11 mouse cellular contexts compared by ENCODE assay signal in genomic region chr9:10226013-10226412, GRCm38 (mm10).
A peak's percentile ranks its signal among the peaks of the same experiment; 100 is the strongest.
DNase-seq lines count a peak whose midpoint lies in the region; ATAC-seq and TF ChIP-seq lines count a peak whose summit lies in the region.
"Had no signal": no experiment of that assay in that cellular context is flagged by ENCODE, and none has a peak within 500 bp of the region (broad histone marks: within the 10 kb centered on the region; RNA-seq: fewer than 3 reads in every experiment).

No protein-coding gene starts in this region.

- H3K9ac ChIP-seq in forebrain, embryonic 14.5 days (ENCODE audit: low read length), result no peak overlapping the region
- H3K9ac ChIP-seq in forebrain, embryonic 12.5 days, result no peak overlapping the region
- no peak overlapping the region for H3K9ac ChIP-seq in neural tube, embryonic 14.5 days (replicated peaks; ENCODE audit: low read depth, low read length)
- no peak overlapping the region for H3K9ac ChIP-seq in neural tube, embryonic 15.5 days (replicated peaks)
- H3K9ac ChIP-seq in forebrain, postnatal 0 days, result no peak overlapping the region
- no peak overlapping the region for H3K9ac ChIP-seq in kidney, embryonic 16.5 days (replicated peaks; ENCODE audit: low read length)
- H3K9ac ChIP-seq: intestine, embryonic 15.5 days; liver, embryonic 15.5 days had no signal

- ATAC-seq in forebrain, embryonic 14.5 days, result peak; percentile 79
- no peak for ATAC-seq in forebrain, embryonic 12.5 days (ENCODE audit: low FRiP score)
- ATAC-seq in neural tube, embryonic 14.5 days (ENCODE audit: low read depth), result peak; percentile 56
- no peak for ATAC-seq in neural tube, embryonic 15.5 days (ENCODE audit: low FRiP score)
- peak; percentile 73 for ATAC-seq in forebrain, postnatal 0 days
- no peak for ATAC-seq in kidney, embryonic 16.5 days (ENCODE audit: low FRiP score, low TSS enrichment)
- ATAC-seq: intestine, embryonic 15.5 days had no signal

- no peak overlapping the region for H3K4me3 ChIP-seq in forebrain, embryonic 14.5 days (ENCODE audit: low read depth, low read length)
- no peak overlapping the region for H3K4me3 ChIP-seq in forebrain, embryonic 12.5 days (replicated peaks)
- no peak overlapping the region for H3K4me3 ChIP-seq in neural tube, embryonic 14.5 days (ENCODE audit: low read depth, low read length)
- H3K4me3 ChIP-seq in neural tube, embryonic 15.5 days (replicated peaks), result no peak overlapping the region
- H3K4me3 ChIP-seq in forebrain, postnatal 0 days (ENCODE audit: low read depth, low read length), result no peak overlapping the region
- no peak overlapping the region for H3K4me3 ChIP-seq in kidney, embryonic 16.5 days (ENCODE audit: low read length)
- H3K4me3 ChIP-seq: intestine, embryonic 15.5 days; liver, embryonic 15.5 days had no signal

- H3K4me2 ChIP-seq in forebrain, embryonic 14.5 days (ENCODE audit: low read length), result no peak overlapping the region
- no peak overlapping the region for H3K4me2 ChIP-seq in forebrain, embryonic 12.5 days
- H3K4me2 ChIP-seq in neural tube, embryonic 14.5 days (ENCODE audit: low read depth, low read length), result no peak overlapping the region
- no peak overlapping the region for H3K4me2 ChIP-seq in neural tube, embryonic 15.5 days
- no peak overlapping the region for H3K4me2 ChIP-seq in forebrain, postnatal 0 days (ENCODE audit: low read depth)
- H3K4me2 ChIP-seq in kidney, embryonic 16.5 days (replicated peaks; ENCODE audit: low read depth, low read length), result no peak overlapping the region
- H3K4me2 ChIP-seq: intestine, embryonic 15.5 days; liver, embryonic 15.5 days had no signal

- no peaks in the 10 kb centered on the region for H3K36me3 ChIP-seq in forebrain, embryonic 14.5 days (ENCODE audit: control insufficient read depth, insufficient read depth, low read length)
- no peaks in the 10 kb centered on the region for H3K36me3 ChIP-seq in forebrain, embryonic 12.5 days (replicated peaks)
- H3K36me3 ChIP-seq in neural tube, embryonic 14.5 days (ENCODE audit: control insufficient read depth, insufficient read depth, low read length), result no peaks in the 10 kb centered on the region
- no peaks in the 10 kb centered on the region for H3K36me3 ChIP-seq in neural tube, embryonic 15.5 days
- no peaks in the 10 kb centered on the region for H3K36me3 ChIP-seq in forebrain, postnatal 0 days (ENCODE audit: insufficient read depth)
- H3K36me3 ChIP-seq in kidney, embryonic 16.5 days (ENCODE audit: insufficient read depth, low read length), result no peaks in the 10 kb centered on the region
- H3K36me3 ChIP-seq: intestine, embryonic 15.5 days; liver, embryonic 15.5 days had no signal

- peak; percentile 45 for DNase-seq in forebrain, embryonic 14.5 days (ENCODE audit: low spot score)
- peak; percentile 12 for DNase-seq in forebrain, postnatal 0 days
- peak; percentile 3 to 37 for DNase-seq in right cerebral cortex, postnatal 36 days (ENCODE audit: low spot score in 2 of 2)
- no peak for DNase-seq in kidney, adult 8-10 months
- DNase-seq: gastrocnemius, postnatal 36 days had no signal

- no peak overlapping the region for H3K27ac ChIP-seq in forebrain, embryonic 14.5 days (ENCODE audit: low read depth, low read length)
- no peak overlapping the region for H3K27ac ChIP-seq in forebrain, embryonic 12.5 days
- H3K27ac ChIP-seq in neural tube, embryonic 14.5 days (ENCODE audit: low read depth, low read length), result no peak overlapping the region
- H3K27ac ChIP-seq in neural tube, embryonic 15.5 days (replicated peaks), result no peak overlapping the region
- no peak overlapping the region for H3K27ac ChIP-seq in forebrain, postnatal 0 days (ENCODE audit: low read depth, low read length)
- no peak overlapping the region for H3K27ac ChIP-seq in kidney, embryonic 16.5 days (ENCODE audit: low read length)
- H3K27ac ChIP-seq: intestine, embryonic 15.5 days; liver, embryonic 15.5 days had no signal

- no peak for TF ChIP-seq CTCF in forebrain, postnatal 0 days (IDR thresholded peaks at IDR 0.05; ENCODE audit: low read depth)

- WGBS in forebrain, embryonic 14.5 days, result 44% methylated on average over 2 of the region's 2 CpGs
- 70% methylated on average over 2 of the region's 2 CpGs for WGBS in forebrain, embryonic 12.5 days
- WGBS in neural tube, embryonic 14.5 days, result 38% methylated on average over 2 of the region's 2 CpGs
- WGBS in neural tube, embryonic 15.5 days, result 46% methylated on average over 2 of the region's 2 CpGs
- WGBS in forebrain, postnatal 0 days, result 42% methylated on average over 2 of the region's 2 CpGs
- 38% methylated on average over 2 of the region's 2 CpGs for WGBS in kidney, embryonic 16.5 days

- no peaks in the 10 kb centered on the region for H3K9me3 ChIP-seq in forebrain, embryonic 14.5 days (replicated peaks; ENCODE audit: control insufficient read depth, low read length)
- no peaks in the 10 kb centered on the region for H3K9me3 ChIP-seq in forebrain, embryonic 12.5 days
- no peaks in the 10 kb centered on the region for H3K9me3 ChIP-seq in neural tube, embryonic 14.5 days (ENCODE audit: control insufficient read depth, low read length)
- no peaks in the 10 kb centered on the region for H3K9me3 ChIP-seq in neural tube, embryonic 15.5 days (replicated peaks)
- H3K9me3 ChIP-seq in forebrain, postnatal 0 days (ENCODE audit: low read length), result no peaks in the 10 kb centered on the region
- H3K9me3 ChIP-seq in kidney, embryonic 16.5 days (ENCODE audit: low read length), result no peaks in the 10 kb centered on the region
- H3K9me3 ChIP-seq: intestine, embryonic 15.5 days; liver, embryonic 15.5 days had no signal

- H3K4me1 ChIP-seq in forebrain, embryonic 14.5 days (ENCODE audit: control insufficient read depth, insufficient read depth, low read length), result peaks cover 3% of the 10 kb centered on the region
- peaks cover 3% of the 10 kb centered on the region; the same call in 1 of the 2 replicates for H3K4me1 ChIP-seq in forebrain, embryonic 12.5 days
- H3K4me1 ChIP-seq in neural tube, embryonic 14.5 days (ENCODE audit: control insufficient read depth, insufficient read depth, low read length), result no peaks in the 10 kb centered on the region
- H3K4me1 ChIP-seq in neural tube, embryonic 15.5 days, result no peaks in the 10 kb centered on the region
- no peaks in the 10 kb centered on the region for H3K4me1 ChIP-seq in forebrain, postnatal 0 days (ENCODE audit: insufficient read depth)
- H3K4me1 ChIP-seq in kidney, embryonic 16.5 days (ENCODE audit: insufficient read depth, low read length), result no peaks in the 10 kb centered on the region
- H3K4me1 ChIP-seq: intestine, embryonic 15.5 days; liver, embryonic 15.5 days had no signal

- H3K27me3 ChIP-seq in forebrain, embryonic 14.5 days (replicated peaks; ENCODE audit: control insufficient read depth, insufficient read depth, low read length), result no peaks in the 10 kb centered on the region
- no peaks in the 10 kb centered on the region for H3K27me3 ChIP-seq in forebrain, embryonic 12.5 days
- no peaks in the 10 kb centered on the region for H3K27me3 ChIP-seq in neural tube, embryonic 14.5 days (ENCODE audit: control insufficient read depth, insufficient read depth, low read length)
- no peaks in the 10 kb centered on the region for H3K27me3 ChIP-seq in neural tube, embryonic 15.5 days (replicated peaks)
- no peaks in the 10 kb centered on the region for H3K27me3 ChIP-seq in forebrain, postnatal 0 days (ENCODE audit: insufficient read depth, low read length)
- H3K27me3 ChIP-seq in kidney, embryonic 16.5 days (ENCODE audit: insufficient read depth, low read length), result no peaks in the 10 kb centered on the region
- H3K27me3 ChIP-seq: intestine, embryonic 15.5 days; liver, embryonic 15.5 days had no signal

Comparison
In these comparisons a context has a peak if more than half of its experiments do, and no peak if none do; other contexts are left out.
1. ATAC-seq: peak in forebrain, embryonic 14.5 days (single experiment), neural tube, embryonic 14.5 days (single experiment) and forebrain, postnatal 0 days (single experiment); none in forebrain, embryonic 12.5 days (single experiment), neural tube, embryonic 15.5 days (single experiment) and kidney, embryonic 16.5 days (single experiment).
2. DNase-seq: peak in forebrain, embryonic 14.5 days (single experiment), forebrain, postnatal 0 days (single experiment) and right cerebral cortex, postnatal 36 days (2 of 2); none in kidney, adult 8-10 months (0 of 2).